Mouse (Mus musculus): ENCODE results near the gene Cyp24a1.

The Cyp24a1 gene

GRCm38 (mm10) chr2:170438782-170439181 is 58.2 kb downstream of the Cyp24a1 start:
- DNase-seq (ENCODE audit: low read depth): no peak

GRCm38 (mm10) chr2:170436204-170436603 is 60.7 kb downstream of the Cyp24a1 start:
- no peak for DNase-seq (ENCODE audit: low read depth)
